Mouse (Mus musculus) embryonic facial prominence, embryonic 14.5 days (tissue): ENCODE measurements around the gene Cgnl1. TPM values are rescaled to one million over a fixed set of nuclear protein-coding genes. Genes with fewer than 3 reads are reported as not detected.

Source experiments
- ATAC-seq: fragments of 200-750 bp; cut with Nextera tagmentation; 2 replicates; pipeline ENCODE4 v1.8.0; 2017; ENCODE audit warnings: low read depth, moderate number of reproducible peaks, moderate TSS enrichment
- DNase-seq: peaks from one replicate; pipeline ENCODE4 v3.0.0-alpha.2; 2015; ENCODE audit warnings: low spot score
- H3K27ac ChIP-seq: fragments of 300-500 bp; sonication (generic); replicated peaks from 2 replicates; pipeline ENCODE4 v1.5.1; 2014; ENCODE audit warnings: low read depth, mild to moderate bottlenecking, low read length, moderate library complexity
- H3K27me3 ChIP-seq: fragments of 300-500 bp; sonication (generic); replicated peaks from 2 replicates; pipeline ENCODE4 v1.6.1; 2014; ENCODE audit warnings: low read length; ENCODE audit not compliant: control insufficient read depth, insufficient read depth
- H3K36me3 ChIP-seq: fragments of 300-500 bp; sonication (generic); 2 replicates; pipeline ENCODE4 v1.6.1; 2014; ENCODE audit warnings: low read length, mixed read lengths; ENCODE audit not compliant: control insufficient read depth, insufficient read depth
- H3K4me1 ChIP-seq: fragments of 300-500 bp; sonication (generic); 2 replicates; pipeline ENCODE4 v1.6.1; 2014; ENCODE audit warnings: antibody characterized with exemption, low read length; ENCODE audit not compliant: control insufficient read depth, insufficient read depth
- H3K4me2 ChIP-seq: fragments of 300-500 bp; sonication (generic); 2 replicates; pipeline ENCODE4 v1.6.1; 2014; ENCODE audit warnings: low read depth, mild to moderate bottlenecking, low read length, moderate library complexity, mixed read lengths
- H3K4me3 ChIP-seq: fragments of 300-500 bp; sonication (generic); 2 replicates; pipeline ENCODE4 v1.5.1; 2014; ENCODE audit warnings: low read depth, mild to moderate bottlenecking, low read length
- H3K9ac ChIP-seq: fragments of 300-500 bp; sonication (generic); 2 replicates; pipeline ENCODE4 v1.6.1; 2014; ENCODE audit warnings: low read depth, mild to moderate bottlenecking, low read length, moderate library complexity, mixed read lengths
- H3K9me3 ChIP-seq: fragments of 300-500 bp; sonication (generic); 2 replicates; pipeline ENCODE4 v1.6.1; 2016; ENCODE audit warnings: low read length; ENCODE audit not compliant: control insufficient read depth
- WGBS: fragments of 180-500 bp; shearing (Covaris S2); extraction: QIAGEN DNeasy Blood & Tissue Kit; methylation state at CpG from one replicate; pipeline ENCODE4 v1.1.7; 2014; 5-methylcytosine and 5-hydroxymethylcytosine counted together
- polyA plus RNA-seq: library from polyadenylated mRNA; unstranded; fragments of >200 nt; fragmentation: Nextera tagmentation; extraction: Ambion mirVana; gene quantifications from 2 replicates; pipeline ENCODE4 v1.2.1, GENCODE M21; 2014

Gene Cgnl1
- polyA plus RNA-seq, 1 experiment from 2014 or later = 12.6 TPM

GRCm38 (mm10) chr9:71698116-71698515, 73.3 kb downstream of the Cgnl1 start:
- no peak overlapping the region for H3K4me2 ChIP-seq
- WGBS = 72% methylated on average over 3 of the region's 3 CpGs
- H3K4me3 ChIP-seq = no peak overlapping the region
- ATAC-seq = no peak
- no peaks in the 10 kb centered on the region for H3K9me3 ChIP-seq
- H3K9ac ChIP-seq = no peak overlapping the region
- no peak overlapping the region for H3K27ac ChIP-seq
- H3K4me1 ChIP-seq = no peaks in the 10 kb centered on the region
- no peak for DNase-seq
- no peaks in the 10 kb centered on the region for H3K36me3 ChIP-seq
- H3K27me3 ChIP-seq = no peaks in the 10 kb centered on the region

- DNase-seq = no peak
- Histone ChIP-seq H3K36me3 (no peaks in the 10 kb centered on the region), H3K27ac (no peak overlapping the region), H3K4me2 (no peak overlapping the region), H3K4me3 (no peak overlapping the region), H3K27me3 (no peaks in the 10 kb centered on the region), H3K4me1 (no peaks in the 10 kb centered on the region), H3K9me3 (no peaks in the 10 kb centered on the region), H3K9ac (no peak overlapping the region)
- 79% methylated on average over 2 of the region's 2 CpGs for WGBS
- no peak for ATAC-seq
Measured at GRCm38 (mm10) chr9:71697189-71697588, 74.2 kb downstream of the Cgnl1 start.

GRCm38 (mm10) chr9:71696762-71697161, 74.6 kb downstream of the Cgnl1 start:
- Histone ChIP-seq H3K9ac (no peak overlapping the region), H3K9me3 (no peaks in the 10 kb centered on the region), H3K4me1 (no peaks in the 10 kb centered on the region), H3K36me3 (no peaks in the 10 kb centered on the region), H3K4me3 (no peak overlapping the region), H3K4me2 (no peak overlapping the region), H3K27me3 (no peaks in the 10 kb centered on the region), H3K27ac (no peak overlapping the region)
- DNase-seq (no peak), ATAC-seq (no peak)
- 74% methylated on average over 6 of the region's 6 CpGs for WGBS

- ATAC-seq = no peak
- H3K36me3 ChIP-seq = no peaks in the 10 kb centered on the region
- no peaks in the 10 kb centered on the region for H3K9me3 ChIP-seq
- no peaks in the 10 kb centered on the region for H3K4me1 ChIP-seq
- WGBS = 79% methylated on average over 3 of the region's 3 CpGs
- no peaks in the 10 kb centered on the region for H3K27me3 ChIP-seq
- no peak for DNase-seq
- no peak overlapping the region for H3K9ac ChIP-seq
- H3K4me3 ChIP-seq = no peak overlapping the region
- no peak overlapping the region for H3K27ac ChIP-seq
- no peak overlapping the region for H3K4me2 ChIP-seq
Measured at GRCm38 (mm10) chr9:71695133-71695532, 76.3 kb downstream of the Cgnl1 start.

GRCm38 (mm10) chr9:71694223-71694622, 77.2 kb downstream of the Cgnl1 start:
- Histone ChIP-seq H3K9ac (no peak overlapping the region), H3K36me3 (no peaks in the 10 kb centered on the region), H3K4me2 (no peak overlapping the region), H3K4me3 (no peak overlapping the region), H3K27ac (no peak overlapping the region), H3K4me1 (no peaks in the 10 kb centered on the region), H3K9me3 (no peaks in the 10 kb centered on the region), H3K27me3 (no peaks in the 10 kb centered on the region)
- peak; percentile 25 for DNase-seq
- WGBS = 30% methylated on average over 4 of the region's 4 CpGs
- ATAC-seq = no peak

GRCm38 (mm10) chr9:71693771-71694170, 77.6 kb downstream of the Cgnl1 start:
- no peak overlapping the region for H3K4me3 ChIP-seq
- no peak for DNase-seq
- no peak overlapping the region for H3K9ac ChIP-seq
- H3K27me3 ChIP-seq = no peaks in the 10 kb centered on the region
- no peak overlapping the region for H3K27ac ChIP-seq
- no peaks in the 10 kb centered on the region for H3K36me3 ChIP-seq
- 72% methylated on average over 4 of the region's 4 CpGs for WGBS
- no peak for ATAC-seq
- no peak overlapping the region for H3K4me2 ChIP-seq
- H3K4me1 ChIP-seq = no peaks in the 10 kb centered on the region
- no peaks in the 10 kb centered on the region for H3K9me3 ChIP-seq

GRCm38 (mm10) chr9:71692165-71692564, 79.2 kb downstream of the Cgnl1 start:
- no peaks in the 10 kb centered on the region for H3K36me3 ChIP-seq
- no peak overlapping the region for H3K4me2 ChIP-seq
- no peak for DNase-seq
- 91% methylated on average over 7 of the region's 7 CpGs for WGBS
- no peaks in the 10 kb centered on the region for H3K9me3 ChIP-seq
- H3K4me3 ChIP-seq = no peak overlapping the region
- no peaks in the 10 kb centered on the region for H3K27me3 ChIP-seq
- no peaks in the 10 kb centered on the region for H3K4me1 ChIP-seq
- H3K27ac ChIP-seq = no peak overlapping the region
- ATAC-seq = no peak
- no peak overlapping the region for H3K9ac ChIP-seq

- Histone ChIP-seq H3K4me3 (no peak overlapping the region), H3K27me3 (no peaks in the 10 kb centered on the region), H3K9ac (no peak overlapping the region), H3K4me2 (no peak overlapping the region), H3K9me3 (no peaks in the 10 kb centered on the region), H3K27ac (no peak overlapping the region), H3K36me3 (no peaks in the 10 kb centered on the region), H3K4me1 (no peaks in the 10 kb centered on the region)
- 61% methylated on average over 2 of the region's 2 CpGs for WGBS
- DNase-seq (no peak), ATAC-seq (no peak)
Measured at GRCm38 (mm10) chr9:71689369-71690073, 81.9 kb downstream of the Cgnl1 start.

GRCm38 (mm10) chr9:71686463-71686862, 84.9 kb downstream of the Cgnl1 start:
- H3K27ac ChIP-seq = no peak overlapping the region
- no peak overlapping the region for H3K4me3 ChIP-seq
- no peaks in the 10 kb centered on the region for H3K27me3 ChIP-seq
- DNase-seq (no peak), ATAC-seq (no peak)
- WGBS = 79% methylated on average over 8 of the region's 8 CpGs
- no peaks in the 10 kb centered on the region for H3K9me3 ChIP-seq
- no peak overlapping the region for H3K9ac ChIP-seq
- H3K4me2 ChIP-seq = no peak overlapping the region
- H3K36me3 ChIP-seq = no peaks in the 10 kb centered on the region
- H3K4me1 ChIP-seq = no peaks in the 10 kb centered on the region
